Mouse (Mus musculus) heart, embryonic 14.5 days (tissue): Measurements from ENCODE around the gene Mum1l1. TPM values are rescaled to one million over a fixed set of nuclear protein-coding genes. Genes with fewer than 3 reads are reported as not detected.

Source experiments
- ATAC-seq: fragments of 200-750 bp; cut with Nextera tagmentation; 2 replicates; pipeline ENCODE4 v1.8.0; 2017; ENCODE audit warnings: low read depth, moderate TSS enrichment; ENCODE audit not compliant: insufficient number of reproducible peaks, insufficient read depth, low FRiP score
- H3K27ac ChIP-seq, 2 experiments: fragments of 200-500 bp in 1 of 2; fragments of 300-500 bp in 1 of 2; sonication (generic) in 1 of 2; replicated peaks in 1 of 2; 2 replicates each; pipeline ENCODE4 v1.5.1; 2012 to 2014; ENCODE audit warnings: low read depth in 2 of 2, low read length in 2 of 2, control low read depth in 1 of 2, mild to moderate bottlenecking in 1 of 2, mixed read lengths in 1 of 2; ENCODE audit not compliant: control insufficient read depth in 1 of 2, insufficient read depth in 1 of 2
- H3K27me3 ChIP-seq: fragments of 300-500 bp; sonication (generic); 2 replicates; pipeline ENCODE4 v1.6.1; 2014; ENCODE audit warnings: mild to moderate bottlenecking, low read length, control low read depth; ENCODE audit not compliant: control insufficient read depth, insufficient read depth
- H3K36me3 ChIP-seq: fragments of 300-500 bp; sonication (generic); 2 replicates; pipeline ENCODE4 v1.6.1; 2014; ENCODE audit warnings: mild to moderate bottlenecking, control low read depth, low read length, mixed read lengths; ENCODE audit not compliant: control insufficient read depth, insufficient read depth
- H3K4me1 ChIP-seq, 2 experiments: fragments of 200-500 bp in 1 of 2; fragments of 300-500 bp in 1 of 2; sonication (generic) in 1 of 2; 2 replicates each; pipeline ENCODE4 v1.6.1; 2012 to 2014; ENCODE audit warnings: low read length in 2 of 2, control low read depth in 1 of 2, mixed read lengths in 1 of 2; ENCODE audit not compliant: control insufficient read depth in 2 of 2, insufficient read depth in 2 of 2
- H3K4me2 ChIP-seq: fragments of 300-500 bp; sonication (generic); 2 replicates; pipeline ENCODE4 v1.6.1; 2014; ENCODE audit warnings: mild to moderate bottlenecking, low read length
- H3K4me3 ChIP-seq, 2 experiments: fragments of 200-500 bp in 1 of 2; fragments of 300-500 bp in 1 of 2; sonication (generic) in 1 of 2; 2 replicates each; pipeline ENCODE4 v1.5.1; 2012 to 2014; ENCODE audit warnings: low read length in 2 of 2, mild to moderate bottlenecking in 2 of 2, control low read depth in 1 of 2, low read depth in 1 of 2, moderate library complexity in 1 of 2; ENCODE audit not compliant: control insufficient read depth in 1 of 2, insufficient read depth in 1 of 2
- H3K9ac ChIP-seq: fragments of 300-500 bp; sonication (generic); 2 replicates; pipeline ENCODE4 v1.6.1; 2014; ENCODE audit warnings: mild to moderate bottlenecking, low read length
- H3K9me3 ChIP-seq: fragments of 300-500 bp; sonication (generic); 2 replicates; pipeline ENCODE4 v1.6.1; 2016; ENCODE audit warnings: low read length, control low read depth; ENCODE audit not compliant: control insufficient read depth
- WGBS: fragments of 180-500 bp; shearing (Covaris S2); extraction: QIAGEN DNeasy Blood & Tissue Kit; methylation state at CpG from one replicate; pipeline ENCODE4 v1.1.7; 2014; 5-methylcytosine and 5-hydroxymethylcytosine counted together
- polyA plus RNA-seq: library from polyadenylated mRNA; unstranded; fragments of >200 nt; fragmentation: Nextera tagmentation; extraction: Ambion mirVana; gene quantifications from 2 replicates; pipeline ENCODE4 v1.2.1, GENCODE M21; 2014

Gene Mum1l1
- polyA plus RNA-seq, 1 experiment from 2014 or later, result 40.4 TPM

- Histone ChIP-seq H3K4me3 (peak overlapping the region; percentile 47 to 50), H3K9me3 (no peaks in the 10 kb centered on the region), H3K4me2 (peak overlapping the region; percentile 62), H3K27me3 (no peaks in the 10 kb centered on the region), H3K4me1 (peaks cover 2 to 12% of the 10 kb centered on the region in 2 experiments), H3K36me3 (no peaks in the 10 kb centered on the region), H3K27ac (peak overlapping the region; percentile 61 to 73), H3K9ac (peak overlapping the region; percentile 69)
- ATAC-seq, result peak; percentile 64
- WGBS, result 17% methylated on average over 22 of the region's 22 CpGs
Observed at GRCm38 (mm10) chrX:139216991-139217593, 7.2 kb downstream of the Mum1l1 start.

GRCm38 (mm10) chrX:139217776-139218175 is 7.9 kb downstream of the Mum1l1 start:
- Histone ChIP-seq H3K27ac (peak overlapping the region; percentile 26 to 62; a peak in 2 of 4 replicates), H3K4me2 (peak overlapping the region; percentile 62), H3K9ac (peak overlapping the region; percentile 69), H3K4me1 (peaks cover 2 to 12% of the 10 kb centered on the region in 2 experiments), H3K27me3 (no peaks in the 10 kb centered on the region), H3K4me3 (peak overlapping the region; percentile 47 to 50), H3K36me3 (no peaks in the 10 kb centered on the region), H3K9me3 (no peaks in the 10 kb centered on the region)
- WGBS, result 48% methylated on average over 10 of the region's 10 CpGs
- ATAC-seq, result no peak

- no peak overlapping the region for H3K4me2 ChIP-seq
- H3K4me3 ChIP-seq, result no peak overlapping the region
Observed at GRCm38 (mm10) chrX:139219017-139219416, 9.2 kb downstream of the Mum1l1 start.

GRCm38 (mm10) chrX:139220830-139221229 is 11.0 kb downstream of the Mum1l1 start:
- no peaks in the 10 kb centered on the region for H3K36me3 ChIP-seq
- H3K27ac ChIP-seq, result peak overlapping the region; percentile 7 to 45; a peak in 1 of 4 replicates
- H3K4me1 ChIP-seq, result peaks cover 2 to 12% of the 10 kb centered on the region in 2 experiments
- ATAC-seq, result no peak
- no peaks in the 10 kb centered on the region for H3K9me3 ChIP-seq
- H3K4me2 ChIP-seq, result no peak overlapping the region
- no peaks in the 10 kb centered on the region for H3K27me3 ChIP-seq
- H3K4me3 ChIP-seq, result no peak overlapping the region
- no peak overlapping the region for H3K9ac ChIP-seq
- 30% methylated on average over 4 of the region's 4 CpGs for WGBS

More at GRCm38 (mm10) chrX:139219017-139219416, 9.2 kb downstream of the Mum1l1 start:
- H3K36me3 ChIP-seq, result no peaks in the 10 kb centered on the region
- H3K4me1 ChIP-seq, result peaks cover 2 to 12% of the 10 kb centered on the region in 2 experiments
- H3K9ac ChIP-seq, result no peak overlapping the region
- no peak for ATAC-seq
- H3K27ac ChIP-seq, result no peak overlapping the region
- H3K9me3 ChIP-seq, result no peaks in the 10 kb centered on the region
- H3K27me3 ChIP-seq, result no peaks in the 10 kb centered on the region
- WGBS, result 18% methylated on average over 2 of the region's 2 CpGs

GRCm38 (mm10) chrX:139221893-139222292 is 12.1 kb downstream of the Mum1l1 start:
- Histone ChIP-seq H3K27ac (0 out of 4 replicates have a peak overlapping the region, but pooled peaks of 1 of the 2 experiments have one; percentile 14), H3K4me3 (no peak overlapping the region), H3K4me2 (no peak overlapping the region), H3K9me3 (no peaks in the 10 kb centered on the region), H3K4me1 (peaks cover 2 to 12% of the 10 kb centered on the region in 2 experiments), H3K36me3 (no peaks in the 10 kb centered on the region), H3K27me3 (no peaks in the 10 kb centered on the region), H3K9ac (no peak overlapping the region)
- no peak for ATAC-seq
- 64% methylated on average over 3 of the region's 3 CpGs for WGBS

GRCm38 (mm10) chrX:139231143-139231542 is 21.3 kb downstream of the Mum1l1 start:
- Histone ChIP-seq H3K9ac (no peak overlapping the region), H3K27me3 (no peaks in the 10 kb centered on the region), H3K9me3 (no peaks in the 10 kb centered on the region), H3K36me3 (peaks cover 26% of the 10 kb centered on the region), H3K4me1 (peaks cover 0 to 3% of the 10 kb centered on the region in 2 experiments; a peak in 1 of 4 replicates), H3K4me3 (no peak overlapping the region), H3K4me2 (peak overlapping the region; percentile 32), H3K27ac (no peak overlapping the region)
- 0 out of 2 replicates have a peak, but pooled peaks have one; percentile 61 for ATAC-seq
- 39% methylated on average over 9 of the region's 9 CpGs for WGBS

GRCm38 (mm10) chrX:139247294-139247693 is 37.5 kb downstream of the Mum1l1 start:
- no peaks in the 10 kb centered on the region for H3K9me3 ChIP-seq
- H3K9ac ChIP-seq, result no peak overlapping the region
- H3K4me1 ChIP-seq, result no peaks in the 10 kb centered on the region
- H3K27me3 ChIP-seq, result no peaks in the 10 kb centered on the region
- no peak overlapping the region for H3K4me2 ChIP-seq
- H3K4me3 ChIP-seq, result no peak overlapping the region
- 69% methylated on average over 3 of the region's 3 CpGs for WGBS
- H3K36me3 ChIP-seq, result no peaks in the 10 kb centered on the region
- ATAC-seq, result no peak
- H3K27ac ChIP-seq, result no peak overlapping the region
